Mouse (Mus musculus): ENCODE results near the gene Tmem208.
A peak's percentile ranks its signal among the peaks of the same experiment; 100 is the strongest.
"Not testable (repeated sequence)": the region's sequence is repeated elsewhere in the genome, so short reads cannot be mapped to it uniquely, and the experiment has no call there.

Gene Tmem208

DNA sequence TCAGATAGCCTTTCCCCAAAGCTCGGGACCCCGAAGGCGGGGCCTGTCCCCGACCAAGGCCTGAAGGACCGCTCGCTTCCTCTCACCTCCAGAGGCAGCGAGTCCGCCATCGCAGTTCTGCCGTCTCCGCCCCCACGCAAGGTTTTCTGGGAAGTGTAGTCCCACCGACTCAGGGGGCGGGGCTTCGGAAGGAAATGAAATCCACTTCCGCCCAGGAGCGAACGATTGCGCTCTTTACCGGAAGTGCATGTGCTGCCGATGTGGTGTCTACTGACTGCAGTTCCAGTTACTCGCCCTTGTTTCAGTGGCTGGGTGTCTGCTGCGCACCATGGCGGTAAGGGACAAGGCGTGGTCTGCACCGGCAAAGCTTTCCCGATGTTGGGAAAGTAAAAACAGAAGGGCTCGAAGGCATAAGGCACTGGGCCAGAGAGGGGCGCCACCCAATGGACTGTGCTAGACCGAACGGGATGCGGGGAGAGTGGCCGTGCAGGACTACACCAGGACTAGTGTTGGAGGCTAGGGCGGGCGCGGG, at the start of gene Tmem208, which contains the start of gene Lrrc29:
Gene Tmem208, plus strand, starts transcription at position 214 of the 532 bp plus-strand sequence.
Gene Lrrc29, minus strand, starts transcription at position 138 of the 532 bp plus-strand sequence.
- DNase-seq = peak; percentile 98

DNA sequence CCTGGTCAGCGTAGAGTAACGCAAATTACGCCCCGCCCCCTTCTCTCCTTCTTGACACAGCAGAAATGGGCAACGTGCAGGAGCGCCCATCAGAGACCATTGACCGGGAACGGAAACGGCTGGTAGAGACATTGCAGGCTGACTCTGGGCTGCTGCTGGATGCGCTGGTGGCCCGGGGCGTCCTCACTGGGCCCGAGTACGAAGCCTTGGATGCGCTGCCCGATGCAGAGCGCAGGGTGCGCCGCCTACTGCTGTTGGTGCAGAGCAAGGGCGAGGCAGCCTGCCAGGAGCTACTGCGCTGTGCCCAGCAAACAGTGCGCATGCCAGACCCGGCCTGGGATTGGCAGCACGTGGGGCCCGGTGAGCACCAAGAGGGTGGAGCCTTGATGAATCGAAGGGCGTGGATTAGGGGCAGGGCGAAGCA, 47.2 kb upstream of the Tmem208 start:
- peak; percentile 95 for DNase-seq

DNA sequence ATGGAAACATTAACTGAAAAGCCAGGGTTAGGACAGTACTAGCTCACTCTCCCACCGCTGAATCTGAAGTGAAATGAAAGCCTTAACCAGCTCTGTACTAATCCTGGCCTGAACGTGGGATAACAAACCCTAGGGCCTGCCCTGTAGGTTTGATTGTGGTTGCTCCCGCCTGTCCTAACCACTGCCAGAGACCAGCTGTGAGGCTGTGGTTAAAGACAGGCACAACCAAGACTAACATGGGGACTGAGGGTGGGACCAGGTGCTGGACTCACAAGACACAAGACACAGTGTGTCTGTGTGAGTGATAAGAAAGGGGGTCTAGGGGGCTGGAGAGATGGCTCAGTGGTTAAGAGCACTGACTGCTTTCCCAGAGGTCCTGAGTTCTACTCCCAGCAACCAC, 45.6 kb upstream of the Tmem208 start:
- DNase-seq = no peak

DNA sequence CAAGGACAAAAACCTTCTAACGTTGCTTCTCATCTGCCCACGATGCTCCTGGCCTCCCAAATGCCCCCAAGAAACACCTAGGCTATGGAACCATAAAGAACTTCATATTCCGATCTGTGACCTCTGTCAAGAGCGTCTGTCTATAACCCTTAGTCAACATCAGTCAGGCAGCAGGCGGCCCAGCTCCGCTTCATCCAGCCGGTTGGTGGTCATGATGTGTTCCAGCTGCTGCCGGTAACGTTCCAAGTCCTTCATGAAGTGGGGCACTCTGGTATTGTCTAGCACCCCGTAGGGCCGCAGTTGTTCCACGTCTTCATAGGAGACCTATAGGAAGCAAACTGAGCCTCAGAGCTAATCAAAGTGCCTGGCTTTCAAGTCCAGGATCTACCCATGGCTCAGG, 44.3 kb upstream of the Tmem208 start:
- no peak for DNase-seq

DNA sequence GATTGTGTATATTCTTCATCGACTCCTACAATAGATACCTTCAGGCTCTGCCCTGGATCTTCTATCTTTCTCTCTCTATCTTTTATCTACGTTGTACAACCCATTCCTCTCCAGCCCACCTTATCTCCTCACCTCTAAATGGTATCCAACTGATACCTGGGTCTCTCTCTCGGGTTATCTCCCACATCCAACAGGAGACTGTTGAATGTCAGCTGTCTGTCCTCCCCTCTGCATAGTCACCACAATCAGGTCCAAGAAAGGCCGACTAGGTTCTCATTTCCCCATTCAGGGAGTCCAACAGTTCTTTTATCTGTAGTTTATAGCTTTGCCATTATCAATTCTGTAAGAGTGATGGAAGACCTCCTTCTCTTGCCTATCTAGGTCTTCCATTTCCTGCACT, 43.9 kb upstream of the Tmem208 start:
- DNase-seq = no peak

DNA sequence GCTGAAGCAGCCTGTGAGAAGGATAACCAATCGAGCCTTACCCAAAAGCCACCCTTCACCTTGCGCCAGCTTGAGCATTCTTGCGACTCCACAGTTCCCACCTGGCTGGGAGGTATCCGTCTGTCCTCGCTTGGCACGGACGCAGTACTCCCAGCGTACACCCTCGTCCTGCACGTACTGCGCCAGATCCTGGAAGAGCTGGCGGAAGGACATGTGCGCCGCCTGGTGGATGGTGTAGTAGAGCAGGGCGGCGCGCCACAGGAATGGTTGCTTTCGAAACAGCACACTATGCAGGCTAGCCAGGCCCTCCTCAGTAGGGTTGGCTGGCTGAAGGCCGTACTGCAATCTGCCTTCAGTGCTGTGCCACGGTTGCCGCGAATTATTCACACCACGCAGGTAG, 43.1 kb upstream of the Tmem208 start:
- DNase-seq = no peak

DNA sequence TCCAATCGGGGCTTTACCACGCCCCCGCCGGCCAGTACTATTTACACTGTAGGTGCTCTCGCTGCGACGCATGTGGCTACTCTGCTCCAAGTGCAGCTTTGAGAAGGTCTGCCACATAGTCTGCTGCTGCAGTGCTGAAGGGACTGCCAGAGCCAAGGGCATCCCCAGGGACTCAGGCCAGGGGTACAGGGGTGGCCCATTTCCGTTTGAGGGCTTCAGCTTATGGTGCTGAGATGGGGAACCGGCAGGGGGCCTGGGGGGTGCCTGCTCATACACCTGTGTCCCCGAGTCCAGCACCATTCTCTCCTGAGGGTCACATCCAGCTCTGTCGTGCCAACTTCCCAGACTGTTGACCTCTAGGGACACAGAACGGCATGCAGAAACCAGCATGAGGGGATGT, 40.6 kb upstream of the Tmem208 start:
- DNase-seq = no peak

DNA sequence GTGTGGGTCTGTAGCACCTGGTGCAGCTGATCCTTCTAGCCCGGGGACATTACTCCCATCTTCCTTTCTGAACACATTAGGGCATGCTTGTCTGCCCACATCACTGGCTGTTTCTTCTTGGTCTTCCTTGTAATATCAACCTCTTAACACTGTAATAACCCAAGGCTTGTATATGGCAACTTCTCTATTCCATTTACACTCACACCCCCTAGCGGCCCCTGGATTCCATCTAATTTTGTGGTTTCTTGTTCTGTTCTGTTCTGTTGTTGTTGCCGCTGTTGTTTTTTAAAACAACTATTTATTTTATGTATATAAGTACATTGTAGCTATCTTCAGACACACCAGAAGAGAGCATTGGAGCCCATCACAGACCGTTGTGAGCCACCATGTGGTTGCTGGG, 39.2 kb upstream of the Tmem208 start:
- DNase-seq = no peak

DNA sequence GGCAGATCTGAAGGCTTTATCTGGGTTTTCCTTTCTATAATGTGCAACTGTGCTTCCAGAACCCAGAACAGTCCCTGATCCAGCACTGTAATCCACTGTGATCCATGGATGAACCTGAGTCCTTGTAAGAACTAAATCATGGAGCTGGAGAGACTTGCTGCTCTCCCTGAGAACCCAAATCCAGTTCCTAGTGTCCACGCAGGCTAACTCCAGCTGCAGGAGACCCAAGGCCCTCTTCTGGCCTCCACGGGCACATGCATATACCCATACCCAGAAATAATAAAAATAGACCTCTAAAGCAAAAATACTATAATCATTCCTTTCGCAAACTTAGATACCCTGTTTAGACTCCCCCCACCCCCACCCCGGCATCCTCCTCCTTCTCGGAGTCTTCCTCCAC, 37.9 kb upstream of the Tmem208 start:
- no peak for DNase-seq

DNA sequence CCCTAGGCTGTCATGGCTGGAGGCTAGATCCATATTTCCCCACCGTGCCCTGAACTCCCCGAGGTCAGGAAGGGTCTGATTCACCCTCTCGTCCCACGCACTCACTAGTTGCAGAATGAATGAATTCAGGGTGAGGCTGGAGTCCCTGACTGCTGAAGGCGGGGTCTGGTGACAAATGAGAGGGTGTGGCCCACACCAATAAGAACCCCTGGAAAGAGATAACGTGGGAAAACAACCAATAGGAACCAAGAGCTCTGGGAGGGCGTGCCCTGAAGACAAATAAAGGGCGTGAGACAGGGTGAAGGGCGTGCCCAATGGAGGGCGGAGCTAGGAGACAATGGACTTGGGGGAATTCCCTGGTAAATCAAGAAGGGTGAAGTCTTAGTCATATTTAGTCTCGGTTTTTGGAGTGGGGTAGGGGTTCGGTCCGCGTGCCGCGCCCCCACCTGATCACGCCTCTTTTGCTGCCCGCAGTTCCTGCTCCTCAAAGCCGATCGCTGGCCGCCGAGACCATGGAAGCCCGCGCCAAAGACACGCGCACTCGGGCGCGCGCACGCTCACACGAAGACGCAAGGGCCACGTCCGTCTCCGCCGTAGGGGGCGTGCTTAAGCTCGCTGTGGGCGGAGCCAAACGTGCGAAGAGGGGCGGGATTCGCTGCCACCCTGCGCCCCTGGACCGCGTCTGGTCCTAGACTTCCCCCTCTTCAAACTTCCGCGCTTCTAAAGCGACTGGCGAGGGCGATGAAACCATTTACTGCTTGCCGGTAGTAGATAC, 37.0 kb upstream of the Tmem208 start:
- DNase-seq = peak; percentile 97

DNA sequence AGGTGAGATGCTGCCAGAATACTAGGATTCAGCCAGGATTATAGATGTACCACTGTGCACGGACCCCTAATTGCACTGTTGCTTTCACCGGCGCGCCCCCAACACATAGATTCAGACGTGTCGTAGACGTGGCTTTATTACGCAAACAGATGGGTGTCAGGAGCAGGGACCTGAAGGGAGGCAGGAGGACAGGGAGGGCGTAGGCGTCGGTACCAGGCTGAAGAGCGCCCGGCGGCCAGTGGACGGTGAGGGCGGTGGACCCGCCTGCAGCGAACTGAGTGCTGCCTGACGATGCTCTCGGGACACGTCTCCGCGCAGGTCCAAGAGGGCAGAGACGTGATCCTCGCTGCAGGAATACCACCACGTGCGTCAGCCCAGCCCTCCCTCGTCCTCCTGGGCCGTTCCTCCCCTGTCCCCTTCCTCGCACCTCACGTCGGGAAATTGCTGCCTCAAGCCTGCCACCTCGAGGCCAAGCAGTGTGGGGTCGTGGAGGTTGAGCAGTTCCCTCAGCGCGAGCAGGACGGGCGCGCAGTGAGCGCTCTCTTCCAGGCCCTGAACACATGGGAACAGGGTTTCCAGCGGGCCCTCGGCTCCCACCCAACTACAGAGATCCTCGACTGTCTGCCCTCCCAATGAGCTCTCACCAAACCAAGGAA, 36.2 kb upstream of the Tmem208 start, which contains the start of gene 4931428F04Rik:
Gene 4931428F04Rik, minus strand, starts transcription at position 60 of the 656 bp plus-strand sequence.
- DNase-seq = peak; percentile 80

DNA sequence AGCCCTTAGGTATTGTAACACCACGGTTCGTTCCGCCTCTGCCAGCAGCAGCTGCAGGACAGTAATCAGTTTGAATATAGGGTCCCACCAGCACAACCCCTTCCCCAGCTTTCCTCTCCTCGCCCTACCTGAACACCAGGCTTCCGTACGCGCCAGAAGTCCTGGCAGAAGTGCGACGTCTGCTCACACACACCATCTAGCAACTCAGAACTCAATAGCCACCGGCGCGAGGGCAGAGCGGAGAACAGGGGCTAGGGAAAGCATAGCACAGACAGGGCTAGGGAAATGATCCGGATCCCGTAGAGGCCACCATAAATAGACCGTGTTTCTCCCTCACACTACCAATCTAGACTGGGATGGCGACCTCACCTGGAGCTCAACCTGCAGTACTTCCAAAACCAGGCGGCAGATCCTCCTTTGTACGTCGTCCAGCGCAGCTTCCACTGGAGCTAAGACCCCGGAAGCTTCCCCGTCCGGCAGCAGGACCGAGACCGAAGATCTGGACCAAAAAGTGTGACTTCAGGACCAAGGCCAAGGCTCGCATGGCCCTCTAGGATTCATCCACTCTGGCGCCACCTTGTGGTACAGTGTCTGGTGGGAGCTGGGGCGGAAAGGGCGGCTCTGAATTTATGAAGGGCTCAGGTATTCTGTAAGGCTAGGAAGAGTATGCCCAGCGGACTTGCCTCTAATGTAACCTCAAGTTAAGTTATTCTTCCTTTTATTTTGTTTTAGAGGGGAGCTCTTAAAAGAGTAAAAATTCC, 35.4 kb upstream of the Tmem208 start:
- peak; percentile 94 for DNase-seq

DNA sequence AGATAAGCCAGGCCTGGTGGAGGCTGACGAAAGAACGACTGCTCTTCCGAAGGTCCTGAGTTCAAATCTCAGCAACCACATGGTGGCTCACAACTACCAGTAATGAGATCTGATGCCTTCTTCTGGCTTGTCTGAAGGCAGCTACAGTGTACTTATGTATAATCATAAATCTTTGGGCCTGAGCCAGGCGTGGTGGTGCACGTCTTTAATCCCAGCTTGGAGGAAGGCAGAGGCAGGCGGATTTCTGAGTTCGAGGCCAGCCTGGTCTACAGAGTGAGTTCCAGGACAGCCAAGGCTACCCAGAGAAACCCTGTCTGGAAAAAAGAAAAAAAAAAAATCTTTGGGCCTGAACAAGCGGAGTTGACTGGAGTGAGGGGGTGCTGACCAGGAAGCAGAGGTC, 34.8 kb upstream of the Tmem208 start:
- peak; percentile 78 for DNase-seq

DNA sequence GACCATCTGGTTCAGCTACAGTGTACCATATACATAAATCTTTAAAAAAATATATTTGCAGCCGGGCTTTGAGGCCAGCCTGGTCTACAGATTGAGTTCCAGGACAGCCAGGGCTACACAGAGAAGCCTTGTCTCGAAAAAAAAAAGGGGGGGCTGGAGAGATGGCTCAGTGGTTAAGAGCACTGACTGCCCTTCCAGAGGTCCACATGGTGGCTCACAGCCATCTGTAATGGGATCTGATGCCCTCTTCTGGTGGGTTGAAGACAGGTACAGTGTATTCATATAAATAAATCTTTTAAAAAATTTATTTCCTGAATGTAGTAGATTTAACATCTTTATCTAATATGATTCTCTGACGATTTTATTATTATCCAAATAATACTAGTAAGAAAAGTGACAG, 34.4 kb upstream of the Tmem208 start:
- DNase-seq = not testable (repeated sequence)

DNA sequence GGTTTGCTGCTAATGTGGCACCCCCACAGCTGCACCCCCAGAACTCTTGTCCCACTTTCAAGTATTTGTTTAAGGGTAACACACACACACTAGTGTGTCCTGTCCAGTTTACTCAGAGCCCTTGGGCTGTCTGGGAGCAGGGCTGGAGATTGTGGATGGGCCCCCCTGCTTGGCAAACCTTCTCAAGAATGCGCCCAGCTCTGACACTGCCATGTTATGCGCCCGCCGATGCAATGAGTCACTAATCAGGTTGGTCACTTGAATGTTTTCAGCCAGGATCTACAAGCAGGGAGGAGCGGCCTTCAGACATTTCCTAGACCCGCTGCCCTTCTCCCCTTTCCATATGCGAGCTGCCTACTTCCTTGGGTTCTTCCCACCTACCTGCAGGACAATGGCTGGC, 33.7 kb upstream of the Tmem208 start:
- DNase-seq = no peak

DNA sequence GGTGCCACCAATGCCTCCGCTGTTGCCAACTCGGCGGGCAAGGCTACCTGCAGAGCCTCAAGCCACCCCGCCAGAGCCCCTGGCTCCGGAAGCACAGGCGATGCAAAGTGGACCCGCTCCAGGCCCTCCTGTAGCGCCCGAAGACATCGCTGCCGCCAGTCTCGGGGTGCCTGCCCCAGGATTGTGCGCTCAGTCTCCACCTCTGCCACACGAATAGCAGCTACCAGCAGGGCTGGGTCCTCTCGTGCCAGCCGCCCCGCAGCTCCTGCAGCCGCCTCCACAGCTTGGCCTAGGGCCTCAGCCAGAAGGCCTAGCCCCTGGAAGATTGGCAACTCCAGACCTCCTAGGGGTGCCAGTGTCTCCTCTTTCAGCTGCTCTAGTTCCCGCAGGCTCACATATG, 32.7 kb upstream of the Tmem208 start:
- peak; percentile 88 for DNase-seq

DNA sequence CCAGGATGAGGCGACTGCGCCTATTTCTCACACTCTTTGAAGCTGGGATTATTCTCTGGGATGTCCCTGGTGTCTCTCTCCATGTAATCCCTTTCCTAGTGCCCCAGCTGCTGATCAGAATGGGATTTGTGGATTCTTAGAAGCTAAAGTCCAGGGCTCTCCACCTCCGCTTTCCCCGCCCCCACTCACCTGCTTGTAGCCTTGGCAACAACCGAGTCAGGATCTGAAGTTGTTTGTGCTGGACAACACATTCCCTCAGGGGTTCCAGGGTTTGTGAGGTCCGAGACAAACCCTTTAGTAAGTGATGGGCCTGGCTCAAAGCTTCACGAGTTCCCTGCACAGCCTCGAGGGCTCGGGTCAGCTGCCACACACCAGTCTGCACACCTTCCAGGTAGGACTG, 31.4 kb upstream of the Tmem208 start:
- DNase-seq = no peak

DNA sequence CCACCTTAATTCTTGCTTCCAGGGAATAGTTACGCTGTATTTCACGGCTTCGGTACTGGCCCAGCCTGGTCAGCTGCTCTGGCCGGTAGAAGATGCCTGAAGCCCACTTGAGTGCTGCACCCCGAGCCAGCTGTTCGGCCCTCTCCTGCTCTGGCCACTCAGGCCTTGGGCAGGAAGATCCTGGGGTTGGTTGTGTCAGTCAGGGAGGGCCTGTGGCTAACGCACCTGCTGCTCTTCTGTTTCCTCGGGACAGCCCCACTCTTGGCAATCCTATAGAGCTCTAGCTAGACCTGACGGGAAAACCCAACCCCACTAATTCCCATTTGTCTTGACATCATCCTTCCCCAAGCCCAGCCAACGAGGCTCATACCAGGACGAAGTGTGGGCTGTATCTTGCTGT, 30.9 kb upstream of the Tmem208 start:
- DNase-seq = no peak

DNA sequence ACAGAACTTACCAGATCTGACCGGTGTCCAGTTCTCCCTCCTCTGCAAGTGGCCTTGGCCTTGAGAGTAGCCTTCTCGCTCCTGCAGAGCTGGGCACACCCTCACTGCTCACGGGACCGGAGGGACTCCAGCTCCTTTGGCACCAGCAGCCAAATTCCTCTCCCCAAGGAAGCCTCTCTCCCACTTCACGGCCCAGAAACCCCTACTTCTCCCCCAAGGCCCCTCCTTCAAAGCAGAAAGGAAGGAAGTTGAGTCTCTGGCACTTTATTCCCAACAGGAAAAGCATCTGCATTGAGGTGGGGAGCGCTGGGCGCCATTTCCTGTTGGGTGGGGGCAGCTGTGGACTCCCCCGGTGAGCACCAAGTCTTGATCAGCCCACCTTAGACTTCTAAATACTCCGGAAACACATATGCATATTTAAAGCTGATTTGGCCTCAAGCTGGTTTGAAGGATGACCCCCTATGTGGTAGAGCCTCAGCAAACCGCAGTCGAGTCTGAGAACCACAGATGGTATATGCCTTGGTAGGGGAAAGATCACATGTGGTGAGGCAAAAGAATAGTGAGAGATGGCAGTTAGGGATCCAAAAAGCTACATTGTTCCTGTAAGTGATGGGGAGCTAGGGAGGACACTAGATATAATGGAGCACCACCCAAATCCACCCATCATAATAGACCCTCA, 30.1 kb upstream of the Tmem208 start, which contains the start of gene Exoc3l:
Gene Exoc3l, minus strand, starts transcription at position 207 of the 679 bp plus-strand sequence.
- DNase-seq = no peak

DNA sequence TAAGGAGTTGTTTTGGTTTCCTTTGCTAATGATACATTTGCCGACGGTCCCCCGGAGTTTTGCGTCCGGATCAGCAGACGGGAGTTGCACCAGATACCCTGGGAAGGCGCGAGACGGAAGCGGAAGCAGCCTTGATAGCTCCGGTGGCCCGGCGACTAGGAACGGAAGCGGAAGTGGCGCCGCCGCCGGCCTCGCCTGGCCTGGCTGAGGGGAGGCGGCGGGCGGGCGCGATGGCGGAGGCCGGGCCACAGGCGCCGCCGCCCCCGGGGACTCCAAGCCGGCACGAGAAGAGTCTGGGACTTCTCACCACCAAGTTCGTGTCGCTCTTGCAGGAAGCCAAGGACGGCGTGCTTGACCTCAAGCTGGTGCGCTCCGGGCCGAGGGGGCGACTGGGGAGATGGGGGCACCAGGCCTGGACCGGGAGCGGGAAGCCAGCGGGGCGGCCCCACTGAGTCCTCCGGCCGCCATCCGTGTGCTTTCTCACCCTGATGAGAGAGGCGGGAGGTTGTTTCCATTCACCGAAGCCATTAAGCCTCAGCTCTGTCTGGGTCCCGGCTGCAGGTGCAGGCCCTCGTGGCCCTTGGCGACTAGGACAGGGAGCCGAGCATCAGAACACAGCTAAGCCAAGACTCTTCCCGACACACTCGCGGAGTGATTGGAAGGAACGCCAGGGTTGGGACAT, 28.5 kb upstream of the Tmem208 start, which contains the start of gene E2f4:
Gene E2f4, plus strand, starts transcription at position 153 of the 682 bp plus-strand sequence.
- peak; percentile 87 for DNase-seq

DNA sequence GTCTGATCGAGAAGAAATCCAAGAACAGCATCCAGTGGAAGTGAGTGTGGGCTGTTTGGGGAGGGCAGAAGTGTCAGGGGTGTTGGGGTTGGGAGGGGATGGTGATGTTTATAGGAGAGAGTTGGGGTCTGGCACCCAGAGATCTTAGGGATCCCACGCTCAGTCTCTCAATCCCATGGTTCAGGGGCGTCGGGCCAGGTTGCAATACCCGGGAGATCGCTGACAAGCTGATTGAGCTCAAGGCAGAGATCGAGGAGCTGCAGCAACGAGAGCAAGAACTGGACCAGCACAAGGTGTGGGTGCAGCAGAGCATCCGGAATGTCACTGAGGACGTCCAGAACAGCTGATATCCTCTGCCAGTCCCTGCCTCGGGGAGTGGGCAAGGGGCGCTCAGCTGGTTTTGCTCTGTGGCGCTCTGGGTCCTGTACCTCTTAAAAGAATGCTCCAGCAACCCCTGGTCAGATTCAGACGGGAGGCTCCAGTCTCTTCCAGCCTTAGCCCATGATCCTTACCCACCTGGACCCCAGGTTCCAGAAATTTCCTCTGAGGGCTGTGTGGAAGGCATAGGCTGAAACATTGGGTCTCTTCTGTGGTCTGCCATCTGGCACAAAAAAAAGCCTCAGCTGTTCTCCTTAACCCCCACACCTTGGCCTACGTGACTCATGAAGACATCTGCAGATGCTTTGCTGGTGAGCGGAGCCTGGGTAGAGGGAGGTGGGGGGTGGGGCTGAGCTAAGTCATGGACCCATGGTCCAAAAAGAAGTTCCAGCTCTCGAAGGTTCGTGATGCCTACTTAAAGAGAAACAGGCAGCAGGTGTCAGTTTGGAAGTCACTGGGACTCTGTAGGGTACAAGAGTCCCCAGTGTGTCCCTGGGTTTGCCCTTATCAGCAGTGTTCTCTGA, 27.6 kb upstream of the Tmem208 start:
- no peak for DNase-seq

Measured in cerebellum, adult 9-10 months (tissue).